Mouse (Mus musculus) midbrain, embryonic 13.5 days (tissue): ENCODE results near the gene Acvr1b. TPM values are rescaled to one million over a fixed set of nuclear protein-coding genes. Genes with fewer than 3 reads are reported as not detected.

ENCODE experiments used
- ATAC-seq: fragments of 200-750 bp; cut with Nextera tagmentation; 2 replicates; pipeline ENCODE4 v1.8.0; 2017; ENCODE audit warnings: mild to moderate bottlenecking, moderate TSS enrichment, moderate library complexity
- H3K27ac ChIP-seq: fragments of 300-500 bp; sonication (generic); 2 replicates; pipeline ENCODE4 v1.5.1; 2015; ENCODE audit warnings: inconsistent platforms, mild to moderate bottlenecking, moderate library complexity
- H3K27me3 ChIP-seq: fragments of 300-500 bp; sonication (generic); 2 replicates; pipeline ENCODE4 v1.6.1; 2015; ENCODE audit warnings: mild to moderate bottlenecking, inconsistent platforms
- H3K36me3 ChIP-seq: fragments of 300-500 bp; sonication (generic); 2 replicates; pipeline ENCODE4 v1.6.1; 2015; ENCODE audit warnings: mild to moderate bottlenecking, inconsistent platforms
- H3K4me1 ChIP-seq: fragments of 300-500 bp; sonication (generic); replicated peaks from 2 replicates; pipeline ENCODE4 v1.6.1; 2015; ENCODE audit warnings: inconsistent platforms
- H3K4me2 ChIP-seq: fragments of 300-500 bp; sonication (generic); replicated peaks from 2 replicates; pipeline ENCODE4 v1.6.1; 2015; ENCODE audit warnings: moderate library complexity, mild to moderate bottlenecking, inconsistent platforms
- H3K4me3 ChIP-seq: fragments of 300-500 bp; sonication (generic); replicated peaks from 2 replicates; pipeline ENCODE4 v1.5.1; 2015; ENCODE audit warnings: mild to moderate bottlenecking, inconsistent platforms
- H3K9ac ChIP-seq: fragments of 300-500 bp; sonication (generic); replicated peaks from 2 replicates; pipeline ENCODE4 v1.6.1; 2015; ENCODE audit warnings: mild to moderate bottlenecking, inconsistent platforms
- H3K9me3 ChIP-seq: fragments of 300-500 bp; sonication (generic); 2 replicates; pipeline ENCODE4 v1.6.1; 2016; ENCODE audit warnings: mild to moderate bottlenecking, inconsistent platforms
- WGBS: fragments of 180-500 bp; shearing (Covaris S2); methylation state at CpG from one replicate; pipeline ENCODE4 v1.1.7; 2015; 5-methylcytosine and 5-hydroxymethylcytosine counted together
- polyA plus RNA-seq: library from polyadenylated mRNA; unstranded; fragments of >200 nt; fragmentation: Nextera tagmentation; extraction: Ambion mirVana; gene quantifications from 2 replicates; pipeline ENCODE4 v1.2.1, GENCODE M21; 2015

Gene Acvr1b
- polyA plus RNA-seq, 1 experiment from 2014 or later: 19.2 TPM

GRCm38 (mm10) chr15:101210998-101211613, 37.2 kb downstream of the Acvr1b start:
- 94% methylated on average over 14 of the region's 14 CpGs for WGBS
- Histone ChIP-seq H3K4me2 (no peak overlapping the region), H3K9ac (no peak overlapping the region), H3K9me3 (no peaks in the 10 kb centered on the region), H3K27me3 (no peaks in the 10 kb centered on the region), H3K4me1 (no peaks in the 10 kb centered on the region), H3K27ac (no peak overlapping the region), H3K36me3 (peaks cover 74% of the 10 kb centered on the region), H3K4me3 (no peak overlapping the region)
- no peak for ATAC-seq

GRCm38 (mm10) chr15:101212435-101212834, 38.6 kb downstream of the Acvr1b start:
- peaks cover 62% of the 10 kb centered on the region for H3K36me3 ChIP-seq
- no peak overlapping the region for H3K4me2 ChIP-seq
- no peak for ATAC-seq
- H3K27me3 ChIP-seq: no peaks in the 10 kb centered on the region
- 76% methylated on average over 14 of the region's 14 CpGs for WGBS
- no peak overlapping the region for H3K27ac ChIP-seq
- H3K9ac ChIP-seq: no peak overlapping the region
- no peaks in the 10 kb centered on the region for H3K4me1 ChIP-seq
- H3K9me3 ChIP-seq: no peaks in the 10 kb centered on the region
- H3K4me3 ChIP-seq: no peak overlapping the region

DNA sequence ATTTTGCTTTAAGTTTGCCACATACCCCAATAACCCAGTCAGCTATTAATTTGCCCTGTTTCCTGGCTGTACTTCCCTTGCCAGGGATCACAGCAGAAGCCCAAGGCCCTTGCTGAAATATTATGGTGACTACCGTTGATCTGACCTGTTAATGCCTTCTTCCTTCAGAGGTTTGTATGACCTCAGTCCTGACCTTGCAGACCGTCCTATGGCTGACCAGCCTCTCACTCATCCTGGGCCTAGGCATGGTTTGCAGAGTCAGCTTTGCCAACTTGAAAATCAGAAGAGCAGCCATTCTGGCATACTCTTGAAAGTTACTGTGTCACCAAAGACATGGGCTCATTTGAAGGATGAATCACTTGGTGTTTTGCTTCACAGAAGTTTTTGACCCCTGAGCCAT, 41.3 kb downstream of the Acvr1b start:
- 76% methylated on average over 2 of the region's 2 CpGs for WGBS
- Histone ChIP-seq H3K27ac (no peak overlapping the region), H3K36me3 (peaks cover 38% of the 10 kb centered on the region), H3K4me2 (no peak overlapping the region), H3K9me3 (no peaks in the 10 kb centered on the region), H3K27me3 (no peaks in the 10 kb centered on the region), H3K9ac (no peak overlapping the region), H3K4me1 (peaks cover 2% of the 10 kb centered on the region; the same call in 1 of the 2 replicates), H3K4me3 (no peak overlapping the region)
- ATAC-seq: no peak

- Histone ChIP-seq H3K27me3 (no peaks in the 10 kb centered on the region), H3K9me3 (no peaks in the 10 kb centered on the region), H3K4me2 (no peak overlapping the region), H3K9ac (no peak overlapping the region), H3K4me1 (peaks cover 11% of the 10 kb centered on the region), H3K4me3 (no peak overlapping the region), H3K27ac (no peak overlapping the region), H3K36me3 (peaks cover 29% of the 10 kb centered on the region)
- WGBS: 74% methylated on average over 4 of the region's 4 CpGs
- no peak for ATAC-seq
Observed at GRCm38 (mm10) chr15:101216036-101216435, 42.2 kb downstream of the Acvr1b start.

- peak overlapping the region; percentile 74 for H3K27ac ChIP-seq
- H3K4me2 ChIP-seq: peak overlapping the region; percentile 45
- peaks cover 12% of the 10 kb centered on the region; the same call in 1 of the 2 replicates for H3K27me3 ChIP-seq
- no peaks in the 10 kb centered on the region for H3K9me3 ChIP-seq
- peak; percentile 69 for ATAC-seq
- H3K9ac ChIP-seq: peak overlapping the region; percentile 24
- peaks cover 51% of the 10 kb centered on the region for H3K4me1 ChIP-seq
- WGBS: 3% methylated on average over 8 of the region's 8 CpGs
- no peaks in the 10 kb centered on the region for H3K36me3 ChIP-seq
- H3K4me3 ChIP-seq: no peak overlapping the region
Observed at GRCm38 (mm10) chr15:101220905-101221297, 47.0 kb downstream of the Acvr1b start.

DNA sequence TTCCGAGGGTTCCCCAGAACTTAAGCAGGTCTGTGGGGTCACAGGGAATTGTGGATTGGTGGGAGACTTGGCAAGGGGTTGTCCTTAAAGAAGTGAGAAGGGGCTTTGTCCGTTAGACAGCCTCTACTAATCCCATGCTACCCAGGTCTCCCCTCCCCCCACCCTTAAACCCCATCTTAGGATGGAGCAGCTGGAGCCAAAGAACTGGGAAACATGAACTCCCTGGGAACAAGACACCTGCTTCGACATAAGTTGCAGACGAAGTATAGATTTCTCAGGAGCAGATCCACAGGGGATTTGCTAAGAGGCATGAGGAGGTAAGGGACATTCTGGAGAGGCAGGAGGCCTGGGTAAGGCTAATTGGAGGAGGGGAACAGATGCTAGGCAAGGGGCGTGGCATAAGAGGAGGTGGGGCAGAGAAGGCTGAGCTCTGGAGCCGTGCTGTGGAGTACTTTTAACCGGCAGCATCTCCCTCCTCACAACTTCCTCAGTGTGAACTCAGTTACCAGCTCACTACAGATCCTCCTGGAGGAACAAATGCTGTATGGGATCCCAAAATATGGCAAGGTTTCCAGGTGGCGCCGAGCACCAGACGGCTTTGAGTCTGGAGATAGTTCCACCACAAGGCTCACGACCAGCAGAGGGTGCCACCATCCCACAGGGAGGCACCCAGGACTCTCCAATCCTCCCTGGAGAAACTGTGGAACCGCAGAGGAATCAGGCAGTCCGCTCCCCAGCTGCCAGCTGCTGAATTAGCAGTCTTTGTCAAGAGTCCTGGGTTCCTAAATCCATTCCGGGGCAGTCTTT, 47.6 kb downstream of the Acvr1b start:
- peak overlapping the region; percentile 74 for H3K27ac ChIP-seq
- H3K9ac ChIP-seq: no peak overlapping the region
- H3K4me3 ChIP-seq: peak overlapping the region; percentile 17; the same call in 1 of the 2 replicates
- no peaks in the 10 kb centered on the region for H3K9me3 ChIP-seq
- ATAC-seq: peak; percentile 51
- 2% methylated on average over 14 of the region's 14 CpGs for WGBS
- H3K27me3 ChIP-seq: peaks cover 12% of the 10 kb centered on the region; the same call in 1 of the 2 replicates
- H3K4me2 ChIP-seq: peak overlapping the region; percentile 45
- H3K4me1 ChIP-seq: peaks cover 51% of the 10 kb centered on the region
- no peaks in the 10 kb centered on the region for H3K36me3 ChIP-seq

GRCm38 (mm10) chr15:101222897-101223482, 49.1 kb downstream of the Acvr1b start:
- Histone ChIP-seq H3K27me3 (peaks cover 12% of the 10 kb centered on the region; the same call in 1 of the 2 replicates), H3K9ac (no peak overlapping the region), H3K36me3 (no peaks in the 10 kb centered on the region), H3K9me3 (no peaks in the 10 kb centered on the region), H3K4me2 (peak overlapping the region; percentile 94), H3K27ac (no peak overlapping the region), H3K4me3 (peak overlapping the region; percentile 61; the same call in 1 of the 2 replicates), H3K4me1 (peaks cover 53% of the 10 kb centered on the region)
- ATAC-seq: no peak
- 35% methylated on average over 13 of the region's 13 CpGs for WGBS

DNA sequence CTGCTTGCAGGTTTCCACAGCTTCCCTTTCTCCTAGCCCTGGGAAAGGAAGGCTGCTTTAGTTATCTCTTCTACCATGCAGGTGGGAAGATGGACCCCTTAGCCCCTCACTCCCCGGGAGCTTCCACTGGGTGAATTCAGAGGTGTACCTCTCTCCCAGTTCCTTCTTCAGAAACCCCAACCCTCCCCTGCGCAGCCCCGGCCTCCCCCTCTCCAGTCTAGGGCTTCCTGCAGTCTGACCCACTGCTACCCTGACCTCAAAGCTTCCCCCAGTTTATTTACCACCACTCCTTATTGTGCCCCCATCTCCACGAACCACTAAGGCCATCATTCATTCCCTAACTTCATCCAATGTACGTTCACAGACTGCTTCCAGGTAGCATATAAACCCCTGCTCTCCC, 49.7 kb downstream of the Acvr1b start:
- H3K4me2 ChIP-seq: peak overlapping the region; percentile 94
- H3K4me3 ChIP-seq: peak overlapping the region; percentile 61
- peak overlapping the region; percentile 77 for H3K9ac ChIP-seq
- H3K9me3 ChIP-seq: no peaks in the 10 kb centered on the region
- no peaks in the 10 kb centered on the region for H3K36me3 ChIP-seq
- no peak; the same call in 1 of the 2 replicates for ATAC-seq
- H3K27ac ChIP-seq: no peak overlapping the region
- 8% methylated on average over 5 of the region's 5 CpGs for WGBS
- H3K4me1 ChIP-seq: peaks cover 56% of the 10 kb centered on the region
- H3K27me3 ChIP-seq: peaks cover 12% of the 10 kb centered on the region; the same call in 1 of the 2 replicates

GRCm38 (mm10) chr15:101224006-101224906, 50.4 kb downstream of the Acvr1b start, which contains the start of gene Grasp:
Gene Grasp, plus strand, starts transcription at chr15:101224188.
- Histone ChIP-seq H3K27ac (peak within 1 kb of the TSS; percentile 7; the same call in 1 of the 2 replicates), H3K4me2 (peak within 1 kb of the TSS; percentile 94), H3K4me3 (peak within 1 kb of the TSS; percentile 61), H3K36me3 (no peaks in the 10 kb centered on the region), H3K9me3 (no peaks in the 10 kb centered on the region), H3K27me3 (peaks cover 12% of the 10 kb centered on the region; the same call in 1 of the 2 replicates), H3K4me1 (peaks cover 56% of the 10 kb centered on the region), H3K9ac (peak within 1 kb of the TSS; percentile 77)
- WGBS: under 1% methylated on average over 73 of the region's 77 CpGs
- ATAC-seq: peak; percentile 67

GRCm38 (mm10) chr15:101224977-101225376, 51.1 kb downstream of the Acvr1b start:
- no peaks in the 10 kb centered on the region for H3K9me3 ChIP-seq
- peak overlapping the region; percentile 94 for H3K4me2 ChIP-seq
- WGBS: 4% methylated on average over 14 of the region's 14 CpGs
- H3K27ac ChIP-seq: peak overlapping the region; percentile 7; the same call in 1 of the 2 replicates
- H3K36me3 ChIP-seq: peaks cover 2% of the 10 kb centered on the region; the same call in 1 of the 2 replicates
- peak overlapping the region; percentile 61 for H3K4me3 ChIP-seq
- peak overlapping the region; percentile 77 for H3K9ac ChIP-seq
- peaks cover 12% of the 10 kb centered on the region; the same call in 1 of the 2 replicates for H3K27me3 ChIP-seq
- H3K4me1 ChIP-seq: peaks cover 56% of the 10 kb centered on the region
- no peak for ATAC-seq

- Histone ChIP-seq H3K27me3 (peaks cover 7% of the 10 kb centered on the region; the same call in 1 of the 2 replicates), H3K4me1 (peaks cover 30% of the 10 kb centered on the region), H3K4me3 (no peak overlapping the region), H3K9ac (peak overlapping the region; percentile 32; the same call in 1 of the 2 replicates), H3K36me3 (peaks cover 20% of the 10 kb centered on the region), H3K9me3 (no peaks in the 10 kb centered on the region), H3K27ac (0 out of 2 replicates have a peak overlapping the region, but pooled peaks have one; percentile 25), H3K4me2 (no peak overlapping the region)
- no peak for ATAC-seq
- WGBS: 16% methylated on average over 7 of the region's 7 CpGs
Observed at GRCm38 (mm10) chr15:101227971-101228370, 54.1 kb downstream of the Acvr1b start.
